Mouse (Mus musculus): ENCODE results near the gene Tgif1. TPM values are rescaled to one million over a fixed set of nuclear protein-coding genes. Genes with fewer than 3 reads are reported as not detected.
"Not testable (repeated sequence)": the region's sequence is repeated elsewhere in the genome, so short reads cannot be mapped to it uniquely, and the experiment has no call there.

Gene Tgif1
- total RNA-seq, 4 experiments from 2014 or later: 1.9 to 4.7 (median 3.1) TPM

DNA sequence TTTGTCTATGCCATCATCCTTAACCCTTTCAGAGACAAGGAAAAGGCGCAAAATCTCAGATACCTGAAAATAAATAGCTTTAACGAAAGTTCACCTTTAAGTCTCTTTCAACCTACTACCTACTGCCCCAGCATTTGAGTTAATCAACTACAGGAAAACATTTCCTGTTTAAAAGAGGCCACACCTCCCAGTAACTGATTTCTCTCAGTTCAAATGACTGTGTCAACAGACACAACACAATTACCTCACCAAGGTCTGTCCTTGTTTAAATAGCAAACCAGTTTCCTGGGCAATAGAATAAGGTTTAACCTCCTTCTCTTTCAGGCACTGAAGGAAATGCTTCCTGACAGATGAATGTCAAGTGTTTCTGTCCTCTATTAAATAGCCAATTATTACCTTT is 7.8 kb downstream of the Tgif1 start:
- no peak for DNase-seq (ENCODE audit: low spot score in 2 of 2)

DNA sequence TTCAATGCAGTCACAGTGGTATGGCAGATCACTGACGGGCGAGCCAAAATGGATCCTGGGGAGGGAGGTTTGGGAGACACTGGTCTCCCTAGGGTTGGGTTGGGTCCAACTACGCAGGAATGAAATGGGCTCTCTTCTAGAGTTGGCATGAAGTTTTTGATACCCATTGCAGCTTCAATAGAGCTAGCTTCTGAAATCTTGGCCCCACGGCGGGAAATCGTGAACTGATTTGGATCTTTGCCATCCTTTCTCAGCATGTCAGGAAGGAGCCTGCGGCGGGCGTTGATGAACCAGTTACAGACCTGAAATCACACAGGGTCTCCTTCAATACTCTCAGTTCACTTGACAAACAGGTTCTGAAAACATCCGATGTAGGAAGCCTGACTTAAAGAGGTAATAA is 8.4 kb downstream of the Tgif1 start:
- DNase-seq (ENCODE audit: low spot score in 2 of 2): no peak

GRCm38 (mm10) chr17:70843252-70843651 is 10.1 kb downstream of the Tgif1 start:
- DNase-seq (ENCODE audit: low spot score in 2 of 2): no peak

- DNase-seq (ENCODE audit: low spot score in 2 of 2): no peak
Observed at GRCm38 (mm10) chr17:70838533-70838932, 14.8 kb downstream of the Tgif1 start.

- DNase-seq (ENCODE audit: low spot score in 2 of 2): no peak
Observed at GRCm38 (mm10) chr17:70838031-70838430, 15.3 kb downstream of the Tgif1 start.

GRCm38 (mm10) chr17:70837474-70837873 is 15.9 kb downstream of the Tgif1 start:
- DNase-seq (ENCODE audit: low spot score in 2 of 2): not testable (repeated sequence)

DNA sequence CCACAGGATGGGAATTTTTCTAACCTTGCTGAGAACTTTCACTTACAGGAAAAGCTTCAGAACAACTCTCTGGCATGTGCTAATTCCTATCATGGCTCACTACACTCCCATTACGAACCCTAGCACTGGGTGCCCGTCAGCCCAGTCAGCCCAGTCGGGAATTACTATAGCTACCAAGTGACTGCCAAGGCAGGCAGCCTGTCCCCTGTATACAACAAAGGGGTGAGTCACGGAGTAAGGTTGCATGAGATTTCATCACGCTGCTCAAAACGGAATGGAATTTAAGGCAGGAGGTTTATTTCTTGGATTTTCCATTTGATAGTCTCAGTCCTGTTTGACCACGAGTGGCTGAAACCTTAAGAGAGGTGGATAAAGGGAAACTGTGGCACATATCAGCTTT is 16.5 kb downstream of the Tgif1 start:
- DNase-seq (ENCODE audit: low spot score in 2 of 2): no peak

- no peak for DNase-seq (ENCODE audit: low spot score in 2 of 2)
Observed at GRCm38 (mm10) chr17:70835071-70835790, 18.1 kb downstream of the Tgif1 start.

GRCm38 (mm10) chr17:70834430-70834965 is 18.8 kb downstream of the Tgif1 start:
- no peak for DNase-seq (ENCODE audit: low spot score in 2 of 2)

DNA sequence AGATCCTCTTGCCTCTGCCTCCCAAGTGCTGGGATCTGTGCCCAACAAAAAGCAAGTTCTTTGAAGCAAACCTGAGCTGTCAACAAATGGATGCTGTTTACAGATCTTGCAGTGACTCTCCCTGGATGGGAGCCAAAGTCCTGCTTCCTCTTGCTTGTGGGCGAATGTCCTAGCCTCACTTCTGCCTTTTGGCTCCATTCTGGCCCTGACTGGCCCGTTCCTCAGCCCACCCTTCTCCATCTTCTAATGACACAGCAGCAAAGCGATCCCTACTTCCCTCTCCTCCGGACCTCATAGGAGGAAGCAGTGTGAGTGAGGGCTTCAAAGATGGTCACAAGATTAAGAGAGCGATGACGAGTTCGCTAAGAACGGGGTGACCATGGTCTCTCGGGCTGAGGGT is 20.8 kb downstream of the Tgif1 start:
- no peak for DNase-seq (ENCODE audit: low spot score in 2 of 2)

DNA sequence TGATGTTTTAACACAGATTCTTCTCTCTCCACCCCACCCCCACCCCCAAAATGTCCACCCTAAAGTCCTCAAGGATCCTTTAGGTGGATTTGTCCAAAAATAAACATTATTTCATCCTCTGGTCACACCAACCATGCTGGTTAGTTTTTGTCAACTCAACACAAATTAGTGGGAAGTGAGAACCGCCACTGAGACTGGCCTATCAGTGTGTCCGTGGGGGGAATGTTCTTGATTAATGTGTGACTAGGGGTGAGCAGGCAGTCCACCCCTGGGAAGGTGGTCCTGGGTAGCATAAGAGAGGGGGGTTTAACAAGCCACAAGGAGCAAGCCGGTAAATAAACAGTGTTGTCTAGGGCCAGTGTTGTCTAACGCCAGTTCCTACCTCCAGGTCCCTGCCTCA is 21.8 kb downstream of the Tgif1 start:
- no peak for DNase-seq (ENCODE audit: low spot score in 2 of 2)

- DNase-seq (ENCODE audit: low spot score in 2 of 2): no peak
Observed at GRCm38 (mm10) chr17:70829943-70830715, 23.2 kb downstream of the Tgif1 start.

- DNase-seq (ENCODE audit: low spot score in 2 of 2): no peak
Observed at GRCm38 (mm10) chr17:70829217-70829616, 24.1 kb downstream of the Tgif1 start.

GRCm38 (mm10) chr17:70828569-70828968 is 24.8 kb downstream of the Tgif1 start:
- DNase-seq (ENCODE audit: low spot score in 2 of 2): no peak

- no peak for DNase-seq (ENCODE audit: low spot score in 2 of 2)
Observed at GRCm38 (mm10) chr17:70828180-70828528, 25.2 kb downstream of the Tgif1 start.

GRCm38 (mm10) chr17:70827463-70828179 is 25.7 kb downstream of the Tgif1 start:
- DNase-seq (ENCODE audit: low spot score in 2 of 2): not testable (repeated sequence)

- DNase-seq (ENCODE audit: low spot score in 2 of 2): peak; percentile 48 to 76
Observed at GRCm38 (mm10) chr17:70826227-70826626, 27.1 kb downstream of the Tgif1 start.

- DNase-seq (ENCODE audit: low spot score in 2 of 2): no peak
Observed at GRCm38 (mm10) chr17:70823083-70823482, 30.3 kb downstream of the Tgif1 start.

GRCm38 (mm10) chr17:70817862-70818451 is 35.4 kb downstream of the Tgif1 start:
- DNase-seq (ENCODE audit: low spot score in 2 of 2): no peak

DNA sequence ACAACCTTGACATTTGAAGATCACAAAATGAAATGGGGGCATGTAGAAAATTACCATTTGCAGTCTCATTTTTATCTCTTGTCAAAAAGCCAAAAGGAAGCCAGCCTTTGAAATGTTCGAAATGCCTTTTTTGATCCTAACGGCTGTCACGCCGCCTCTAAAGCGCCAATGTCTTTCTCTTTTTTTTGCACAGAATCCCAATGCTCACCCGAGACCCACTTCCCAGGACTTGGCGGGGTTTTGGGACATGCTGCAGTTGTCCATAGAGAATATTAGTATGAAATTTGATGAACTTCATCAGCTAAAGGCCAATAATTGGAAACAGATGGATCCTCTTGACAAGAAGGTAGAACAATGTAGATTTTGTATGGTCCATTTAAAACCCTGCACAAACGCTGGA is 38.3 kb downstream of the Tgif1 start:
- DNase-seq (ENCODE audit: low spot score in 2 of 2): no peak

- DNase-seq (ENCODE audit: low spot score in 2 of 2): no peak
Observed at GRCm38 (mm10) chr17:70810795-70811194, 42.6 kb downstream of the Tgif1 start.

DNA sequence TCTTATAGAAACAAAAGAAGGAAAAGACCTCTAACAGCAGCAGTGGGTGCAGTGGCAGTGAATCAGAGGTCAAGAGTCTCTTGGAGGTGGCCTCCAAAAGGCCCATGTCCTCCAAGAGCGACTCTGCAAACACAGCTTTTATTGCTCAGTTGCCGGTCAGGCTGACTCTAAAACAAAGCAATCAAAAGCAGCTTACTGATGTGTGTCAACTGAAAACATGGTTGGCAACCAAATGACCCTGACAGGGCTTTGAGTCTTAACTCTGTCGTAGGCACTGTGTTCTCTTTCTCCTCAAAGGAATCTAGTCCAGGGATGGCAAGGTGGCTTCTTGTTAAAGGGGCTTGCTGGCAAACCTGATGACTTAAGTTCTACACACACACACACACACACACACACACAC is 43.6 kb downstream of the Tgif1 start:
- DNase-seq (ENCODE audit: low spot score in 2 of 2): no peak

Measured in left cerebral cortex, adult 8-10 months (tissue).